Mouse (Mus musculus) kidney, embryonic 16.5 days (tissue): Measurements from ENCODE around the gene Tcirg1. TPM values are rescaled to one million over a fixed set of nuclear protein-coding genes. Genes with fewer than 3 reads are reported as not detected.

Experiments used
- ATAC-seq: fragments of 200-750 bp; cut with Nextera tagmentation; 2 replicates; pipeline ENCODE4 v1.8.0; 2017; ENCODE audit warnings: moderate TSS enrichment; ENCODE audit not compliant: low FRiP score, low TSS enrichment
- H3K27ac ChIP-seq: fragments of 300-500 bp; sonication (generic); 2 replicates; pipeline ENCODE4 v1.5.1; 2014; ENCODE audit warnings: low read length
- H3K27me3 ChIP-seq: fragments of 300-500 bp; sonication (generic); 2 replicates; pipeline ENCODE4 v1.6.1; 2014; ENCODE audit warnings: low read length, control low read depth, mixed read lengths; ENCODE audit not compliant: insufficient read depth
- H3K36me3 ChIP-seq: fragments of 300-500 bp; sonication (generic); 2 replicates; pipeline ENCODE4 v1.6.1; 2014; ENCODE audit warnings: low read length, control low read depth, mixed read lengths; ENCODE audit not compliant: insufficient read depth
- H3K4me1 ChIP-seq: fragments of 300-500 bp; sonication (generic); 2 replicates; pipeline ENCODE4 v1.6.1; 2014; ENCODE audit warnings: low read length, control low read depth, mixed read lengths; ENCODE audit not compliant: insufficient read depth
- H3K4me2 ChIP-seq: fragments of 300-500 bp; sonication (generic); replicated peaks from 2 replicates; pipeline ENCODE4 v1.6.1; 2014; ENCODE audit warnings: low read depth, low read length
- H3K4me3 ChIP-seq: fragments of 300-500 bp; sonication (generic); 2 replicates; pipeline ENCODE4 v1.5.1; 2014; ENCODE audit warnings: mild to moderate bottlenecking, low read length
- H3K9ac ChIP-seq: fragments of 300-500 bp; sonication (generic); replicated peaks from 2 replicates; pipeline ENCODE4 v1.6.1; 2014; ENCODE audit warnings: low read length
- H3K9me3 ChIP-seq: fragments of 300-500 bp; sonication (generic); 2 replicates; pipeline ENCODE4 v1.6.1; 2016; ENCODE audit warnings: low read length, control low read depth
- WGBS: fragments of 180-500 bp; shearing (Covaris S2); extraction: QIAGEN DNeasy Blood & Tissue Kit; methylation state at CpG from one replicate; pipeline ENCODE4 v1.1.7; 2014; 5-methylcytosine and 5-hydroxymethylcytosine counted together
- polyA plus RNA-seq: library from polyadenylated mRNA; unstranded; fragments of >200 nt; fragmentation: Nextera tagmentation; extraction: Ambion mirVana; gene quantifications from 2 replicates; pipeline ENCODE4 v1.2.1, GENCODE M21; 2015

Gene Tcirg1
- polyA plus RNA-seq, 1 experiment from 2014 or later: 56.1 TPM

DNA sequence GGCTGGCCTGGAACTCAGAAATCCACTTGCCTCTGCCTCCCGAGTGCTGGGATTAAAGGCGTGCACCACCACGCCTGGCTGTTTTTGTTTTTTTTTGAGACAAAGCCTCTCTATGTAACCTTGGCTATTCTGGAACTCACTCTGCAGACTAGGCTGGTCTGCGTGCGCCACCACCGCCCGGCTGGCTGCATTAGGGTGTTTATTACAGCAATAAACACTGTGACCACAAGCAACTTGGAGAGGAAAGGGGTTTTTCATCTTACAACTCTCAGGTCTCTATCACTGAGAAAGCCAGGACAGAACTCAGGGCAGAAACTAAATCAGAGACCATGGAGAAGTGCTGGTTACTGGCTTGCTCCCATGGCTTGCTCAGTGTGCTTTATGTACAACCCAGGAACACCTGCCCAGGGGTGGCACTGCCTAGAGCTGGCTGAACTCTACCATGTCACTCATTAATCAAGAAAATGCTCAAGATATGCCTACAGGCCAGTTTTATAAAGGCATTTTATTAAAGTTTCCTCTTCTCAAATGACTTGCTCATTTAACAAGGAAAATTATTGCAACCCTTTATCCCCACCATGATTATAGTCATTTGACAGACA, 58.6 kb downstream of the Tcirg1 start:
- WGBS: 39% methylated on average over 7 of the region's 7 CpGs
- peak overlapping the region; percentile 55 for H3K27ac ChIP-seq

GRCm38 (mm10) chr19:3847711-3848110, 59.2 kb downstream of the Tcirg1 start:
- no peak overlapping the region for H3K4me2 ChIP-seq
- H3K4me3 ChIP-seq: no peak overlapping the region
- no peaks in the 10 kb centered on the region for H3K36me3 ChIP-seq
- no peak for ATAC-seq
- peaks cover 17% of the 10 kb centered on the region for H3K4me1 ChIP-seq
- H3K27ac ChIP-seq: no peak overlapping the region
- 88% methylated on average over 5 of the region's 5 CpGs for WGBS
- H3K27me3 ChIP-seq: no peaks in the 10 kb centered on the region
- H3K9ac ChIP-seq: no peak overlapping the region
- H3K9me3 ChIP-seq: no peaks in the 10 kb centered on the region

More for the DNA sequence above, 58.6 kb downstream of the Tcirg1 start:
- H3K4me2 ChIP-seq: no peak overlapping the region
- ATAC-seq: no peak
- peaks cover 15% of the 10 kb centered on the region for H3K4me1 ChIP-seq
- H3K36me3 ChIP-seq: no peaks in the 10 kb centered on the region
- no peak overlapping the region for H3K9ac ChIP-seq
- H3K4me3 ChIP-seq: no peak overlapping the region
- no peaks in the 10 kb centered on the region for H3K27me3 ChIP-seq
- no peaks in the 10 kb centered on the region for H3K9me3 ChIP-seq

GRCm38 (mm10) chr19:3846676-3847604, 60.0 kb downstream of the Tcirg1 start:
- Histone ChIP-seq H3K27me3 (no peaks in the 10 kb centered on the region), H3K36me3 (no peaks in the 10 kb centered on the region), H3K4me1 (peaks cover 18% of the 10 kb centered on the region), H3K4me3 (no peak overlapping the region), H3K9me3 (no peaks in the 10 kb centered on the region), H3K4me2 (no peak overlapping the region), H3K9ac (no peak overlapping the region), H3K27ac (no peak overlapping the region)
- 79% methylated on average over 10 of the region's 10 CpGs for WGBS
- ATAC-seq: no peak

Other genes starting within 250 kb of the Tcirg1 start
- gene Lrp5, start 220.6 kb downstream of the Tcirg1 start, polyA plus RNA-seq: 7.0 TPM in 2 replicates
- gene 1810055G02Rik, start 198.8 kb downstream of the Tcirg1 start, polyA plus RNA-seq: 46.1 and 46.4 TPM in 2 replicates
- 28.1 and 30.6 TPM in 2 replicates for gene Kmt5b, start 139.7 kb downstream of the Tcirg1 start, polyA plus RNA-seq
- gene Chka, start 55.4 kb downstream of the Tcirg1 start, polyA plus RNA-seq: 58.0 and 65.6 TPM in 2 replicates
- gene Ndufs8, start 5.6 kb upstream of the Tcirg1 start, polyA plus RNA-seq: 365 and 401 TPM in 2 replicates
- gene Aldh3b1, start 22.7 kb upstream of the Tcirg1 start, polyA plus RNA-seq: 3.9 and 5.1 TPM in 2 replicates
- gene Unc93b1, start 28.1 kb upstream of the Tcirg1 start, polyA plus RNA-seq: 19.4 and 23.1 TPM in 2 replicates
- not detected in 2 replicates for gene Aldh3b3, start 51.5 kb upstream of the Tcirg1 start, polyA plus RNA-seq
- gene Aldh3b2, start 65.2 kb upstream of the Tcirg1 start, polyA plus RNA-seq: 3.7 and 5.1 TPM in 2 replicates
- 44.8 and 47.5 TPM in 2 replicates for gene Acy3, start 79.4 kb upstream of the Tcirg1 start, polyA plus RNA-seq
- 1.5 TPM in 2 replicates for gene Tbx10, start 85.6 kb upstream of the Tcirg1 start, polyA plus RNA-seq
- gene Nudt8, start 93.4 kb upstream of the Tcirg1 start, polyA plus RNA-seq: 36.2 and 39.8 TPM in 2 replicates
- gene Gm49405, start 93.5 kb upstream of the Tcirg1 start, polyA plus RNA-seq: 3.9 and 5.2 TPM in 2 replicates
- 5.3 and 6.1 TPM in 2 replicates for gene Doc2g, start 96.2 kb upstream of the Tcirg1 start, polyA plus RNA-seq
- 261 and 285 TPM in 2 replicates for gene Ndufv1, start 105.7 kb upstream of the Tcirg1 start, polyA plus RNA-seq
- gene Gstp1, start 130.9 kb upstream of the Tcirg1 start, polyA plus RNA-seq: 526 and 535 TPM in 2 replicates
- gene Gstp2, start 138.9 kb upstream of the Tcirg1 start, polyA plus RNA-seq: 2.5 and 9.6 TPM in 2 replicates
- 0.36 and 0.49 TPM in 2 replicates for gene Gstp3, start 152.4 kb upstream of the Tcirg1 start, polyA plus RNA-seq
- 0.21 and 0.96 TPM in 2 replicates for gene Cabp2, start 174.4 kb upstream of the Tcirg1 start, polyA plus RNA-seq
- 135 and 138 TPM in 2 replicates for gene Cdk2ap2, start 190.0 kb upstream of the Tcirg1 start, polyA plus RNA-seq
- gene Pitpnm1, start 192.9 kb upstream of the Tcirg1 start, polyA plus RNA-seq: 20.0 and 22.2 TPM in 2 replicates
- gene Aip, start 218.7 kb upstream of the Tcirg1 start, polyA plus RNA-seq: 115 and 120 TPM in 2 replicates
- not detected in 2 replicates for gene Gpr152, start 232.7 kb upstream of the Tcirg1 start, polyA plus RNA-seq
- gene Cabp4, start 236.9 kb upstream of the Tcirg1 start, polyA plus RNA-seq: 0.14 and 0.21 TPM in 2 replicates
- 201 and 218 TPM in 2 replicates for gene Coro1b, start 241.5 kb upstream of the Tcirg1 start, polyA plus RNA-seq
- gene Ptprcap, start 246.5 kb upstream of the Tcirg1 start, polyA plus RNA-seq: 0.49 and 1.1 TPM in 2 replicates